Mouse (Mus musculus) urinary bladder, adult 18-20 months (tissue): ENCODE results near the gene Nid1.

Experiments used
- DNase-seq, 2 experiments: peaks; one replicate each; pipeline ENCODE4 v3.0.0; 2022; ENCODE audit warnings: low spot score in 2 of 2, mixed read lengths in 2 of 2

The Nid1 gene

GRCm38 (mm10) chr13:13489861-13490260, 52.5 kb downstream of the Nid1 start:
- no peak for DNase-seq

DNA sequence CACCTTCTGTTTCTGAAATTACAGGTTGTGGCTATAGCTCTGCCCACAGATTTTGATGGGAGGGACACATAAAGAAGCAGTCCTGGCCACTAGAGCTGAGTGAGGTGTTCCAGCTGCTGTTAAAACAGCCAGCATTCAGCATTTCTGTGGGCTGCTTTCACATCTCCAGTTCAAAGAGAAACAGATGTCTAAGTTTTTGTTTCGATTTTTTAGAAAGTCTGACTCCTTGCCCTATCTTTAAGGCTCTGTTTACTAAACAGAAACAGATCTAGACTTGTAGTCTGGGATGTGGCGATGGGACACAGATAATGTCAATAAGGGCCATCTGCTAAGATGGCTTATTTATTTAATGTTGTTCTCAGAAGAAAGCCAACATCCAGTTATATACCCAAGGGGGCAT, 54.8 kb downstream of the Nid1 start:
- DNase-seq, result no peak

- DNase-seq, result no peak
Measured at GRCm38 (mm10) chr13:13493517-13493916, 56.2 kb downstream of the Nid1 start.

- DNase-seq, result no peak
Measured at GRCm38 (mm10) chr13:13498022-13498421, 60.7 kb downstream of the Nid1 start.

- DNase-seq, result no peak
Measured at GRCm38 (mm10) chr13:13502406-13502805, 65.1 kb downstream of the Nid1 start.

DNA sequence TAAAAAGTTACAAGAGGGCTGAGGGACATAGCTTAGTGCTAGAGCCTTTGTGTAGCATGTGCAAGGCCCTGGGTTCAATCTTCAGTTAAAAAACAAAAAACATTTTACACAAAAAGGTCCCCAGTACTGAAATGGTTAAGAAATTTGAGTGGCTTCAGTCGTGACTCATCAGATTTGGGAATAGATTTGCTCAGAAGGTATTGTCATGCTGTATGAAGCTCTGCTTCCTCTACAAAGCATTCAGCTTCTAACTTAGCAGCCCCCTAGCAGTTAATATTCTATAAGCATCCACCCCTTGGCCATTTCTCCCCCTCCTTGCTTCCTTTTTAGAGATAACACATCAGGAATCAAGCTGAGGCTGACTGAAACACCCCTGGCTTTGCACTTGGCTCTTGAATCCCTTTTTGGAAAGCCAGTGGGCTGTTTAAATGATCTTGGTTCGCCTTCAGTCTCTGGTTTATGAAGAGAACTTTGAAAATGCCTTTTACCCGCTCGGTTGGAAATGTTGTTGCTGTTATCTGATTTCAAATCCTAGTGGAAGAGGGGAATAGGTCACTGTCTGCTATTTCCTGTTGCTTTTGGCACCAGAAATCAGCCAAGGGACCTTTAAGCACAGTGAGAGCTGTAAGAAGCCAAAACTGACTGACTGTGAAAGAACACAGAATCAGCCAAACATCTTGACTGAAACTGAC, 66.5 kb downstream of the Nid1 start:
- DNase-seq, result no peak

DNA sequence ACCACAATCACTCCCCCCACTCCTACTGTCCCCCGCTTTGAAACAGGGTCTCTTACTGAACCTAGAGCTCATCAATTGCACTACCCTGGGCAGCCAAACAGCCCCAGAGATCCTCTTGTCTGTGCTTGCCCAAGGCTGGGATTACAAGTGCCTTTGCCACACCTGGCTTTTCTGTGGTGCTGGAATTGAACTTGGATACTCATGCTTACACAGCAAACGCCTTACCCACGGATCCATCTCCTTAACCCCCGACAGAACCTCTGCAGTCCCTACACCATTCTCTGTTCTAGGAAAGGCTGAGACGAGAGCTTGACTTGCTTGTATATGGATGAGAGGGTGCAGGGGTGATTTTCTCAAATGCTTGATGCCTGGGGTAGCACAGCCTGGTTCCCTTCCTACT, 67.7 kb downstream of the Nid1 start:
- no peak for DNase-seq

DNA sequence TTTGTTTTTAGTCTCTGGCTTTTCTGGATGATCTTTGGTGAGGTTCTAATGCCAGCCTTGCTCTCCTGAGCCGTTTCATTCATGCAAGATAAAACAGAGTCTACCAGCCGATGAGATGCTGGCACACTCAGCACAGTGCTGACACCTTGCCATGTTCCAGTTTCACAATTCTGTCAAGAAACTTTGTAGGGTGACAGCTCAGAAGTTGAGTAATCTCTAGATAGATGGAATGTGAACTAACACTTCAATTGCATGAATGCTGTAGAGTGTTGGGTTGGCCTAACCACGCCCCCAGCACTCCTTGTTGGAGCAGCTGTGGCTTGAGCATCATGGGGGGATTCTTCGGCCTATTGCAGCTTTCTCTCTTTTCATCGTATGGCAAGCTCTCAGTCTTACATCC, 69.2 kb downstream of the Nid1 start:
- no peak for DNase-seq

DNA sequence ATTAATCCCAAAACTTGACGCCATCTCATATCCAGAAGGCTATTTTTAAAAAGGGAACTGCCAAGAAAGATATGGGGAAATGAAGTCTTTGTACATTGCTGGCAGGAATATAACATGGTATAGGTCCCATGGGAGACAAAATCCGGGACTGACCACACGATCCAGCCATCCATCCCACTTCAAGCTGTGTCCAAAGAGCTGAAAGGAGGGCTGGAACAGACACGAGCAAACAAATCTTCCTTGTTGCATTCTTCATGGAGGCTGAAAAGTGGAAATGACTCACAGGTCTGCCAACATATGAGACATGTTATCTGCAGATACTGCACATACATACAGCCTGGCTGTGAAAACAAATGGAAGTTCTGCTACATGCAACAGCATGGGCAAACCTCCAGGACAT, 77.5 kb downstream of the Nid1 start:
- DNase-seq, result no peak

DNA sequence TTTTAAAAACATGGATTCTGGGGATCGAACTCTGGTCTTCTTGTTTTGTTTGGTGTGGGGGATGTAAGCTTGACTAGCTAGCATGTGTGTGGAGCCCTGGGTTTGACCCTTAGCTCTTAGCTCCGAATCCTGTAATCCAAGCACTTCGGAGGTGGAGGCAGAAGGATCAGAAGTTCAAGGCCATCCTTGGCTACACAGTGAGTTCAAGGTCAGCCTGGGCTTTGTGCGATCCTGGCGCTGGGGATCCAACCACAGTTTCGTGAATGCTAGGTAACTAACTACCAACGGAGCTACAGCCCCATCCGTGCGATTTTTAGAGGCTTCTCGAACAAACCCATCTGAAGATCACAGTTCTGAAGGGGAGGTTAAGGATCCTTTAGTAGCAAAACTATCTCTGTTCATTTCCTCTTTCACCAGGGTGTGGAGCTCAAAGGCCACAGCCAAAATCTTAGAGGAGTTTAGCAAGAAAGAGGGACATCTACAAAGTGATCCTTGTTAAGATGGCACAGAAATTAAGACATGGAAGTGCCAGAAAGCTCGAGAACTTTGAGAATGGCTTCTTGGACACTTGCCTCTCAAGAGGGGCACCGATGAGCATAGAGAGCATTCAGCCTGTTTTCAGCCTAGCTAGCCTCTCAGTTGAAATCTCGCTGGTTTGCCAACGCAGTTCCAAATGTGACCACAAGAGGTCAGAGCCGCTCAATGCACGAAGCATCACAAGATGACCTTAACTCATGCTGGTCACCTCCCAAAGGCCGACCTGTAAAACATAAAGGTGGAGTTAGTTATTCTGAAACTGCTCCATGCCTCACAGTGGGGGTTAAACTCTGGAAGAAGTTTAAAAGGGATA, 79.2 kb downstream of the Nid1 start:
- peak; percentile 76 to 90 for DNase-seq

- no peak for DNase-seq
Measured at GRCm38 (mm10) chr13:13518114-13518513, 80.8 kb downstream of the Nid1 start.

DNA sequence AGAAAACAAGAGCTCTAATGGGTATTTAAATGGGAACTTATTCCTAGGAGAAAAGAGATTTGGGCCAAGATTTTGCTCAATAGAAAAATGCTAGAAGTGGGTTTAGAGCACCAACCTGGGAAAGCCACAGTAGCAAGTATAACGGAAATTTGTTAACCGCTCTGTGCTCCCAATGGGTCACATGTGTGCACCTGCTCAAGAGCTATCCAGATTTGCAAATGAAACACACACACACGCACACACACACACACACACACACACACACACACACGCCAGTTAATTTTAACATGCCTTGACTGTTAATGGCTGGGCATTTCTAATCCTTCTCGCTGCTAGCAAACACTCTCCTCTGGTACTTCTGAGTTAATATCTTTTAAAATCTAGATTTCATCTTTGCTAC, 83.1 kb downstream of the Nid1 start:
- DNase-seq, result no peak

GRCm38 (mm10) chr13:13523625-13524584, 86.6 kb downstream of the Nid1 start:
- no peak for DNase-seq

GRCm38 (mm10) chr13:13525205-13525604, 87.9 kb downstream of the Nid1 start:
- no peak for DNase-seq

DNA sequence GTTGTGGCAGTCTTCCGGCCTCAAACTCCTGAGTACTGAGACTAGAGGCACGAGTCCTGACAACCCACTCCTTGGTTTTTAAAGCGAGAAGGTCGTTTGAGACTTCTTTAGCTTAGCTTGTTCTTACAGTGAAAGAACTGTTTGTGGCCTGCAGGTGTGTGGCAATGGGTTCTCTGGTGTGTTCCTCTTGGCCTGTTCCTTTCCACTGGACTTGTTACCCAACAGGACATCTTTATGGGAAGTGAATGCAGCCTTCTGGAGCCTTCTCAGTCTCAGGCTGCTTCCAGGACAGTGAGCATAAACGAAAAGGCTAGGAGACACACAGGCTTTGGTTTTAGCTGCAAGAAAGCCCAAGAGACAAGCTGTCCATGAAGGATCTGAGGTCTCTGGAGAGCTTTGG, 88.5 kb downstream of the Nid1 start:
- DNase-seq, result no peak

DNA sequence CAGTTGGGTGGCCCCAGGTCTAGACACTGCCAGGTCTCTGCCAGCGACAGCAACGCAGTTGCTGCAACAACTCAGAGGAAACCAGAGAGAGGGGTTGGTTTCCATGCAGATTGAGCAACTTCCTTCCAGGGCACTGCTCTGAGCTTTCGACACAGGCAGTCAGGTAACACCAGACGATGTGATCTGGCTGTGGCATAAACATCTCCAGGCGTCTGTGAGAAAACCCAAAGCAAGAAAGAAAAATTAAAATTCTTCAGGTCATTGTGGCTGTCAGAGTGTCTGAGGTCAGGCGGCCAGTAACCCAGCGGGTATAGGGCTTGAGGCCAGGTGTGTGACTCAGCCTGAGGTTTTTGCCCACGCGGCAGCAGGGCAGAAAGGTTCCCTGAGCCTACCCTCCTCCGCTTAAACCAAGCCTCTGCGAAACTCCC, 91.8 kb downstream of the Nid1 start:
- peak in 1 of 2 experiments; percentile 15 for DNase-seq

DNA sequence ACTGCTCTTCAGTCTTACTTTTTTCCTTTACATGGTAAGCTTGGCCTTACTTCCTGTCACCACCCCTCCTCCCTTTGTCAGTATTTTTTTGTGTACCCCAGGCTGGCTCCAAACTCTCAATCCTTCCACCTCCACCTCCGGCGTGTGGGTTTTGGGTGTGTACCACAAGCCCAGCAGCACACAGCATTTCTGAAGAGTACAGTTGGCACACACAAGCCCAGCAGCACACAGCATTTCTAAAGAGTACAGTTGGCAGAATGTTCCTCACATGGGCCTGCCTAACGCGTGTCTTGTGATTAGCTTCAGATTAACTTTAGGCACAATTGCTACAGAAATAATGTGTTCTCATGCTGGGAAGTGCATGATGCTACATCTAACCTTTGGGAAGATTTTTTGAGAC, 93.6 kb downstream of the Nid1 start:
- no peak for DNase-seq

DNA sequence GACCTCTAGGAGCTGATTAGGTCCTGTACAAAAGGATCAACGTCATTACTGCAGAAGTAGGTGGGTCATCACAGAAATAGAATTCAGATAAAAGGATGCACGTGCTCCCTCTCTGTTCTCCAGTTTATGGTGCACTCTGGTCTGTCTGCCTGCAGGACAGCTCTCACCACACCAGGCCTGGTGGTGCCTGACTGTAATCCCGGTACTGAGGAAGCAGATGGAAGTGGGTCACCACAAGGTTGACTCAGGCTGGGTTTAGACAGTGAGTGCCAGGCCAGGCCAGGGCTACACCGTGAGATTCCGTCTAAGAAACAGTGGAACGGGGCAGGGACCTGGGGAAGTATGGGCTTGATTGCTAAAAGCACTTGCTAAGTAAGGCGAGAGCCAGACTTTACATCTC, 94.6 kb downstream of the Nid1 start:
- DNase-seq, result no peak

DNA sequence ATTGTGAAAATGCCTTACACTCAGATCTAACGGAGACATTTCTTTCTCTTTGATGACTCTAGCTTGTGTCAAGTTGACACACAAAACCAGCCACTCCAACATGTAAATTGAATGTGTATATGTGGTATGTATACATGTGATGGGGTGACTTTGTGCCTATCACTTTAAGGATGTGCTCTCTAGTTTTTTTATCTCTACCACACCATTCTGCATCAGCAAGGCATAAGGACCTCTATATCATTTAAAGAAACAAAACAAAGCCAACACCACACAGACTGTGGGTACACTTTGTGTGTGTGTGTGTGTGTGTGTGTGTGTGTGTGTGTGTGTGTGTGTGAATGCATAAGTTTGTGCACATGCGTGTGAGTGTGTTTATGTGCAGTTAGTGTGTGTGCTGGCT, 99.2 kb downstream of the Nid1 start:
- DNase-seq, result no peak

DNA sequence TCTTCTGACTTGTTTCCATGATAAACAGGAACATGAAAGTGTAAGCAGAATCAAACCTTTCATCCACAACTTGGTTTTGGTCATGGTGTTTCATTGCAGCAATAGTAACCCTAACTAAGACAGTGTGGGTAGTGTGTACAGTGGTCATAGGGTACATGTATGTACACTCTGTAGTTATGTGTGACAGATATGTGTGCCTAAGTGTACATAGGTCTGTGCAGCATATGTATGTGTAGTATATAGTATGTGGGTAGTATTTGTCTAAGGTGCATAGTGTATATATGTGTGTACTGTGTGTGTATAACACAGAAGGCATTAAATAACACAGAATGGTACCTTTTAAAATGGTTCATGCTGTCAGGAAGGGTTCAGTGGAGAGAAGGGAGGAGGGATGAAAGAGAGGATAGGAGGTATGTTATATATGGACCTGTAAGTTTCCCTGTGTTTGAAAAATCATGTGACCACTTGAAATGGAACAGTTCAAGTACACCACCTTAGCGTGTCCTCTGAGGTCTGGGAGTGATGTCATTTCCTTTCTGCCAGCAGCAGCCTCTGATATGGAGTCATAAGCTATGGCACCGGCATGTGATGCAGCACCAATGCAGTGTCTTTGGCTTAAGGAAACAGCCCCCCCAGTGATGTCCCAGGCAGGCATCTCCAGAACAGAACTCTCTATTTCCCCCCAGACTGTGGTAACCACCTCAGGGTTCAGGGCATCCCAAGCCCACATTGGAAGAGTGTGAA, 100.1 kb downstream of the Nid1 start:
- DNase-seq, result no peak

GRCm38 (mm10) chr13:13538585-13539300, 101.4 kb downstream of the Nid1 start:
- DNase-seq, result peak in 1 of 2 experiments; percentile 35
